Mouse (Mus musculus) olfactory bulb, adult 2 months (tissue): ENCODE results near the gene Pxn.

Experiments
- CTCF ChIP-seq: fragments of 200-500 bp; IDR thresholded peaks from 2 replicates; pipeline ENCODE4 v1.5.1; 2012; ENCODE audit warnings: low read depth, mild to moderate bottlenecking, low read length, moderate library complexity; ENCODE audit not compliant: insufficient read depth
- POLR2A ChIP-seq: fragments of 200-500 bp; IDR thresholded peaks from 2 replicates; pipeline ENCODE4 v1.6.1; 2012; ENCODE audit warnings: mild to moderate bottlenecking, low read depth, low read length, moderate library complexity; ENCODE audit not compliant: insufficient read depth

- no peak for TF ChIP-seq POLR2A
- no peak for TF ChIP-seq CTCF
These were observed 21.5 kb upstream of the Pxn start for GRCm38 (mm10) chr5:115484996-115485395.
